Mouse (Mus musculus) left cerebral cortex, postnatal 25 days (tissue): ENCODE data around the gene Gtf2f1. TPM values are rescaled to one million over a fixed set of nuclear protein-coding genes. Genes with fewer than 3 reads are reported as not detected.

Experiments used
- total RNA-seq, 2 experiments: library from RNA; stranded (reverse); gene quantifications; 2 replicates each; pipeline ENCODE4 v1.2.3; 2021

Gtf2f1 gene
- total RNA-seq, 2 experiments from 2014 or later, result 53.7 to 58.9 TPM

Other genes starting within 250 kb of the Gtf2f1 start
- 10 to 100 TPM; 64.1 to 64.6 TPM for gene Dus3l, start 246.5 kb downstream of the Gtf2f1 start, total RNA-seq
- 1 to 10 TPM; 1.1 to 1.2 TPM for gene Prr22, start 241.0 kb downstream of the Gtf2f1 start, total RNA-seq
- gene Rfx2, start 180.3 kb downstream of the Gtf2f1 start, total RNA-seq, result 1 to 10 TPM; 2.1 to 3.9 TPM
- not detected for gene Acsbg2, start 136.8 kb downstream of the Gtf2f1 start, total RNA-seq
- gene 1700061G19Rik, start 135.8 kb downstream of the Gtf2f1 start, total RNA-seq, result not detected
- gene Mllt1, start 75.9 kb downstream of the Gtf2f1 start, total RNA-seq, result 10 to 100 TPM; 69.5 to 71.8 TPM
- not detected for gene Acer1, start 29.2 kb downstream of the Gtf2f1 start, total RNA-seq
- gene Clpp, start 21.0 kb downstream of the Gtf2f1 start, total RNA-seq, result 10 to 100 TPM; 56.1 to 67.9 TPM
- gene Alkbh7, start 13.9 kb downstream of the Gtf2f1 start, total RNA-seq, result 10 to 100 TPM; 23.1 to 23.7 TPM
- not detected for gene Pspn, start 11.3 kb downstream of the Gtf2f1 start, total RNA-seq
- gene Gm17949, start 181 bp upstream of the Gtf2f1 start, total RNA-seq, result under 1 TPM in 1 of 2 experiments, not detected in 1; 0.50 TPM
- gene Khsrp, start 20.2 kb upstream of the Gtf2f1 start, total RNA-seq, result 100 to 1,000 TPM; 103 to 110 TPM
- gene Slc25a41, start 30.4 kb upstream of the Gtf2f1 start, total RNA-seq, result not detected
- gene Crb3, start 47.8 kb upstream of the Gtf2f1 start, total RNA-seq, result 1 to 10 TPM; 1.2 to 2.4 TPM
- gene Slc25a23, start 48.6 kb upstream of the Gtf2f1 start, total RNA-seq, result 100 to 1,000 TPM; 338 to 348 TPM
- gene Dennd1c, start 67.2 kb upstream of the Gtf2f1 start, total RNA-seq, result 1 to 10 TPM in 1 of 2 experiments, under 1 TPM in 1; 0.78 to 2.2 TPM
- gene Tubb4a, start 76.5 kb upstream of the Gtf2f1 start, total RNA-seq, result 100 to 1,000 TPM; 641 to 646 TPM
- 1 to 10 TPM in 1 of 2 experiments, not detected in 1; 1.2 TPM for gene Tnfsf9, start 94.0 kb upstream of the Gtf2f1 start, total RNA-seq
- gene Cd70, start 138.5 kb upstream of the Gtf2f1 start, total RNA-seq, result under 1 TPM in 1 of 2 experiments, not detected in 1; 0.44 TPM
- gene Tnfsf14, start 182.9 kb upstream of the Gtf2f1 start, total RNA-seq, result not detected
- gene C3, start 216.8 kb upstream of the Gtf2f1 start, total RNA-seq, result under 1 TPM; 0.41 to 0.48 TPM
- 10 to 100 TPM; 21.5 to 24.0 TPM for gene Gpr108, start 237.2 kb upstream of the Gtf2f1 start, total RNA-seq
- gene Trip10, start 238.2 kb upstream of the Gtf2f1 start, total RNA-seq, result 1 to 10 TPM; 6.5 to 7.3 TPM